ENCODE assay signal across 8 mouse cellular contexts in the genomic region with DNA sequence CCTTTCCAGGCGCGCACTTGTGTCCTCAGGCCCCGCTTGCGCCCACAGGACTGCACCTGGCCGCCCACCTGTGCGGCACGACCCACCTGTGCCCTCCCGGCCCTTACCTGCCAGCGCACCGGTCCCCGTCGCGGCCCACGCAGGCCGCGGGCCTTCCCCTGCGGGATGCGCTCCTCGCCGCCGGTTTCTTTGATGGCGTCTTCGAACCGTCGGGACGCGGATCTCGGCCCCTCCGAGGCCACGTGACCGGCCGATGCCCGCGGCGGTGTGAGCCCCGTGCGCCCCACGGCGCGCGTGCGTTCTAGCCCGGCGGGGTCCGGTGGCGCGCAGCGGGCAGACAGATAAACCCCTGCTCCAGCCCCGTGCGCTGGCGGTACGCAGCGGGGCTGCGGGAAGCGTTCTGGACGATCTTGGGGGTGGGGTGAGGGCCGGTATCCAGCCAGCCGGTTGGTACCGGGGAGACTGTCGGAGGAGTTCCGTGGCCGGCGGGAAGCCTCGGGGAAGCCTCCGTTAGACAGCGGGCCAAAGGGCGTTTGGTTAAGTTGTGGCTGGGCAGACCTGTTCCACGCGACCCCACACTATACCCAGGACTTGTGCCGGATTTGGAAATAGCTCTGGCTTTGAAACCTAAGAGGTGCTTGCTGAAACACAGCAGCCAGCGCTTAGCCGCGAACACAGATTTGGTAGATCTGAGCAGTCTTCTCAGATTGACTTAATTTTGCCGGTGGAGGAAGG. TPM values are rescaled to one million over a fixed set of nuclear protein-coding genes. Genes with fewer than 3 reads are reported as not detected.
A peak's percentile ranks its signal among the peaks of the same experiment; 100 is the strongest.
DNase-seq lines count a peak whose midpoint lies in the region; ATAC-seq and TF ChIP-seq lines count a peak whose summit lies in the region.

Gene Tcte2, minus strand, starts transcription at position 647 of the 735 bp plus-strand sequence.

- peaks cover 27% of the 10 kb centered on the region for H3K4me1 ChIP-seq in forebrain, embryonic 16.5 days (replicated peaks; ENCODE audit: control insufficient read depth, insufficient read depth, low read length)
- peaks cover 35% of the 10 kb centered on the region for H3K4me1 ChIP-seq in hindbrain, embryonic 10.5 days (replicated peaks)
- peaks cover 7% of the 10 kb centered on the region for H3K4me1 ChIP-seq in small intestine, adult 2 months (ENCODE audit: control insufficient read depth, insufficient read depth, insufficient read length, low read length)

- TF ChIP-seq POLR2A in small intestine, adult 2 months (IDR thresholded peaks at IDR 0.05; ENCODE audit: low read depth, low read length), result no peak

- ATAC-seq in forebrain, embryonic 16.5 days, result peak; percentile 19

- peak within 1 kb of the TSS; percentile 98 for H3K9ac ChIP-seq in forebrain, embryonic 16.5 days (replicated peaks; ENCODE audit: low read depth, low read length)

- TF ChIP-seq CTCF in layer of hippocampus, adult 2 months (conservative IDR thresholded peaks at IDR 0.05), result no peak
- no peak for TF ChIP-seq CTCF in small intestine, adult 2 months (IDR thresholded peaks at IDR 0.05; ENCODE audit: extremely low read depth, insufficient read length, insufficient replicate concordance, low read depth, low read length)

- peak within 1 kb of the TSS; percentile 98 for H3K4me3 ChIP-seq in layer of hippocampus, adult 2 months
- peak within 1 kb of the TSS; percentile 97 for H3K4me3 ChIP-seq in forebrain, embryonic 16.5 days (replicated peaks; ENCODE audit: low read length)
- H3K4me3 ChIP-seq in hindbrain, embryonic 10.5 days, result peak within 1 kb of the TSS; percentile 96
- H3K4me3 ChIP-seq in small intestine, adult 2 months (ENCODE audit: low read depth, low read length), result peak within 1 kb of the TSS; percentile 98

- under 1% methylated on average over 74 of the region's 74 CpGs for WGBS in forebrain, embryonic 16.5 days
- WGBS in hindbrain, embryonic 10.5 days, result under 1% methylated on average over 74 of the region's 74 CpGs
- WGBS in small intestine, adult 2 months, result 1% methylated on average over 74 of the region's 74 CpGs

- H3K27ac ChIP-seq in layer of hippocampus, adult 2 months, result peak within 1 kb of the TSS; percentile 87
- H3K27ac ChIP-seq in forebrain, embryonic 16.5 days (ENCODE audit: low read length), result peak within 1 kb of the TSS; percentile 98
- peak within 1 kb of the TSS; percentile 95 for H3K27ac ChIP-seq in hindbrain, embryonic 10.5 days
- H3K27ac ChIP-seq in small intestine, adult 2 months (ENCODE audit: insufficient read depth, low read depth, low read length), result peak within 1 kb of the TSS; percentile 74

- no peaks in the 10 kb centered on the region for H3K9me3 ChIP-seq in forebrain, embryonic 16.5 days (ENCODE audit: control insufficient read depth, low read length)
- H3K9me3 ChIP-seq in hindbrain, embryonic 10.5 days, result no peaks in the 10 kb centered on the region

- no peaks in the 10 kb centered on the region for H3K36me3 ChIP-seq in forebrain, embryonic 16.5 days (ENCODE audit: control insufficient read depth, insufficient read depth)
- H3K36me3 ChIP-seq in hindbrain, embryonic 10.5 days, result no peaks in the 10 kb centered on the region
- H3K36me3 ChIP-seq in small intestine, adult 2 months (ENCODE audit: control insufficient read depth, insufficient read depth, low read length), result no peaks in the 10 kb centered on the region

- no peaks in the 10 kb centered on the region for H3K27me3 ChIP-seq in forebrain, embryonic 16.5 days (replicated peaks; ENCODE audit: control insufficient read depth, insufficient read depth, low read length)
- no peaks in the 10 kb centered on the region for H3K27me3 ChIP-seq in hindbrain, embryonic 10.5 days (ENCODE audit: insufficient read depth, poor library complexity, severe bottlenecking)
- no peaks in the 10 kb centered on the region for H3K27me3 ChIP-seq in small intestine, adult 2 months (ENCODE audit: control insufficient read depth, insufficient read depth, low read length)

- peak within 1 kb of the TSS; percentile 87 for H3K4me2 ChIP-seq in forebrain, embryonic 16.5 days (ENCODE audit: low read length)

- peak in 1 of 2 experiments; percentile 38 for DNase-seq in layer of hippocampus, adult 2 months (ENCODE audit: low spot score in 2 of 2)
- no peak for DNase-seq in layer of hippocampus, adult 11-12 months (ENCODE audit: low spot score)
- peak; percentile 63 for DNase-seq in cerebellum, adult 11 months
- DNase-seq in hindbrain, embryonic 10.5 days (ENCODE audit: low spot score), result peak; percentile 65
- peak; percentile 26 to 31 for DNase-seq in layer of hippocampus, postnatal 14 days (ENCODE audit: low spot score in 2 of 2)
- DNase-seq in lung, postnatal 36 days, result peak; percentile 26

RNA-seq across cellular contexts. Expression of gene Tcte2, which starts in this region (rescaled TPM):
- total RNA-seq in layer of hippocampus, adult 2 months (2021), result 10 to 100 TPM; 18.4 to 22.1 TPM
- polyA plus RNA-seq in forebrain, embryonic 16.5 days (2015; fragmentation: Nextera tagmentation; extraction: Ambion mirVana), result 22.9 TPM in 2 replicates
- polyA plus RNA-seq in hindbrain, embryonic 10.5 days (2016; fragmentation: Nextera tagmentation; extraction: Ambion mirVana), result 4.4 and 7.5 TPM in 2 replicates
- 10 to 100 TPM; 15.1 to 17.0 TPM for total RNA-seq in layer of hippocampus, postnatal 14 days (2021)
- 0.44 and 0.65 TPM in 2 replicates for polyA plus RNA-seq in small intestine, adult 2 months (2012; rRNA removed)
